Mouse (Mus musculus) lung, postnatal 14 days (tissue): ENCODE measurements around the gene Rab25.
A peak's percentile ranks its signal among the peaks of the same experiment; 100 is the strongest.

Source experiments
- DNase-seq: peaks from one replicate; pipeline ENCODE4 v3.0.0; 2021

Gene Rab25

GRCm38 (mm10) chr3:88501366-88502030, 46.6 kb downstream of the Rab25 start:
- DNase-seq, result no peak

GRCm38 (mm10) chr3:88500655-88501365, 47.3 kb downstream of the Rab25 start:
- no peak for DNase-seq

GRCm38 (mm10) chr3:88500087-88500486, 48.0 kb downstream of the Rab25 start:
- no peak for DNase-seq

GRCm38 (mm10) chr3:88499580-88499979, 48.5 kb downstream of the Rab25 start:
- no peak for DNase-seq

DNA sequence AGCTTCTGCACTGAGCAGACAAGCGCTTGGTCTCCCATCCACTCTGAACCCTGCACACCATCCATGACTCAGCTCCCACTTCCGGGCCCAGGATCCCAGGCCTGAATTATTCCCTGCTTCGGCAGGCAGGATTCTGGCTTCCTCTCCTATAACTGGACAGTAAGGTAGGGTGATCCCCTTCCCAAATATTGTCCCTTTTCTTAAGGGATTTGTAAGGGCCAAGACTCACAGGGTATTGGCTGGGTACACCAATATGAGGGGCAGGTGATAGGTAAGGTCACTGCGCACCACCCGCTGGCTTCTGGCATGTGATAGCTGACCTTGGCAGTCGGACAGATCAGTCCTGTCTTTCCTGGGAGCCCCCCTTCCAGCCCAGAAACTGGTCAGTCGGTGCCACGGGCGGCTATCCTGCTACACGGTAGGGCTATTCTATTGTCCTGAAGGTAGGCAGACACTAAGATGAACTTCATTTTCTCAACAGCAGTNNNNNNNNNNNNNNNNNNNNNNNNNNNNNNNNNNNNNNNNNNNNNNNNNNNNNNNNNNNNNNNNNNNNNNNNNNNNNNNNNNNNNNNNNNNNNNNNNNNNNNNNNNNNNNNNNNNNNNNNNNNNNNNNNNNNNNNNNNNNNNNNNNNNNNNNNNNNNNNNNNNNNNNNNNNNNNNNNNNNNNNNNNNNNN, 52.2 kb downstream of the Rab25 start:
- no peak for DNase-seq

DNA sequence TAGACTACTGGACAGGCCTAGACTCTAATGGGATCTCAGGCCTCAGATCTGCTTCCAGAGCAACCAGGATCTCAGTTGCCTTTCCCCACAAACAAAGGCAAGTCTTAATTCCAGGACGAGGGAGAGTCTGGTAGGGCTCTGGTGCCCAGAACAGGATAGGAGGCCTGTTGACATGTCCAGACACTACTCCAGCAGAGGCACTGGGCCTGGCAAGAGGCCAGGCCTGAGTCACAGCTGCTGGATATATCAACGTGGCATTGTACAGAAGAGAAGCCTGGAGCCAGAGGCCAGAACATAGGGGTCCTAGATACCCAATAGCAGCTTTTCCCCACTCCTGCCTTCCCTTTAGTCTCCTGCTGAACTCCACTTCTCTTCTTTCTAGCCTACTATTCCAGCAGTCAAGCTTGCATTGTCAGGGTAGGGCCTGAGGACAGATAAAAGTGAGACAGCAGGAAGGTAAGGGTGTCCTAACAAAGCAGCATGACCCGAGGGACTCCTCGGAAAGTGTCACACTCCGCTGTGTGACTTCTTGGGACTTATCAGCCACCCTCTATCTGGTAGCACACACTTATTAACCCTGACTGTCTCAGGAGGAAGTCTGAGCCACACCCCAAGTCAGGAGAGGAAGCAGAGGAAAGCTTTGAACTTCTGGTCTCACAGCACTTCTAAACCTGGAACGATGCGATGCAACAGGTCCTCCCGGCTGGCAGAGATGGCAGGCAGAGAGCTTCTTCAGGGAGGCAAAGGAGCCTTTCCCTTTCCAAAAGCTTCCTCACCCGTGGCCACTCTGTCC, 53.1 kb downstream of the Rab25 start:
- DNase-seq, result peak; percentile 66

DNA sequence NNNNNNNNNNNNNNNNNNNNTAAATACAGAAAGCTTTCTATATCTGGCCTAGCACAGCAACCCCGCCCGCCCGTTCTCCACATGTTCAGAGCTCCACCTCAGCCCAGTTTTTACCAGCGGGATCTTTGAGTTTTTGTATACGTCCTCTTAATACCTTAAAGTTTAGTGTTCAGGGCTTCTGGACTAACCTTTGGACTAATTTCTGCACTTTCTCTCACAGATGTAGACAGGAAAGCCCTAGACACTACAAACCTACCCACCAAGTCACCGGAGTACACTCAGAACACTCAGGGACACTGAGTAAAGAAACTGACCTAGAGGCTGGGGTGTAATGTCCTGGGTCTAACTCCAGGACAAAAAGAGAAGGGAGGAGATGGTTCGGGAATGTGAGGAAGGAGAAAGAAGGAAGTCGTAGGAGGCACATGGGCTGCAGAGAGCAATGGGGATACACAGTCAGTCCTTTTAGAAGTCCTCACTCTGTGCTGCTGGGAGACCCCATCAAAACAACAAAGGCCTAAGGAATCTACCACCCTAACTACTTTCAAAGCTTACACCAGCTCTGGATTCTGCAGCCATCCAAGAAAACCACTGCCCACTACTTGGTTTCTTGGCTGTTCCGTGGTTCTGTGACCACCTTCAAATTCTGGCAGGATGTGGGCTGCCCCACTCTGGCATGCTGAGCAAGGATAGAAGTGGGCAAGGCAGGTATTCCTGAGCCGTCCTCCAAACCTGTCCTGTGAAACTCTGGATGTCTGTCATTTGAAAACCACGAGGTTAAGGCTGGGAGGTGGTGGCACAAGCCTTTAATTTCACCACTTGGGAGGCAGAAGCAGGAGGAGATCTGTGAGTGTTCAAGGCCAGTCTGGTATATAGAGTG, 54.2 kb downstream of the Rab25 start:
- no peak for DNase-seq
